Mouse (Mus musculus) ovary, postnatal 36 days (tissue): ENCODE data around the gene Fkbp4.
"Not testable (repeated sequence)": the region's sequence is repeated elsewhere in the genome, so short reads cannot be mapped to it uniquely, and the experiment has no call there.

Experiments
- DNase-seq: peaks from one replicate; pipeline ENCODE4 v3.0.0; 2022; ENCODE audit warnings: low spot score, mixed read lengths

Fkbp4 gene

GRCm38 (mm10) chr6:128397574-128398261, 40.8 kb downstream of the Fkbp4 start:
- no peak for DNase-seq

DNA sequence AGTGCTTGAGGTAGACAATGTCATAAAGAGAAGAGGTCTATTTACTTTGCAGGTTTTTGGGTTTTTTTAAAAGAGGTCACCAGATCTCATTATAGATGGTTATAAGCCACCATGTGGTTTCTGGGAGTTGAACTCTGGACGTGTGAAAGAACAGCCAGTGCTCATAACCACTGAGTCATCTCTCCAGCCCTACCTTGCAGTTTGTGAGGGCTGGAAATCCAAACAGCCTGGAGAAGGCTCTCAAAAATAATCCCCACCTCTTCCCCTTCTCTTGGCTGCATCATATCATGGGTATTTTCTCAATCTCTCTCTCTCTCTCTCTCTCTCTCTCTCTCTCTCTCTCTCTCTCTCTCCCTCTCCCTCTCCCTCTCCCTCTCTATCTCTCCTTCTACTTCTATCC, 47.8 kb downstream of the Fkbp4 start:
- DNase-seq: no peak

DNA sequence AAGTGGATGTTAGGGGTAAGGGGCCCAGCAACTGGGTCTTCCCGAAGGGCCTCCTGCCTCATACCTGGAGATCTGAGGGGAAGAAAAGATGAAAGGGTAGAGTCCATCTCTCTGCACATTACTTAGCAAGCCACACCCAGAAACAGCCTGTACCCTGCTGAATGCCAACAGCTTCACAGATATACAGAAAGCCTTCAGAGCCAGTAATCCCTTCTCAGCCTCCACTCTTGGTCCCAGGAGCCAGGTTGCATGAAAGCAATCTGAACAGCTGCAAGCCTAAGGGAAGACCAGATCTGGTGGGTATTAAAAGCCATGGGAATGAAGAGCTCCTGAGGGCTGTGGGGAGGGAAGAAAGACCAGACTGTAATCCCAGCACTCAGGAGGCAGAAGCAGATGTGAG, 49.3 kb downstream of the Fkbp4 start:
- DNase-seq: no peak

GRCm38 (mm10) chr6:128385026-128385425, 53.5 kb downstream of the Fkbp4 start:
- no peak for DNase-seq

DNA sequence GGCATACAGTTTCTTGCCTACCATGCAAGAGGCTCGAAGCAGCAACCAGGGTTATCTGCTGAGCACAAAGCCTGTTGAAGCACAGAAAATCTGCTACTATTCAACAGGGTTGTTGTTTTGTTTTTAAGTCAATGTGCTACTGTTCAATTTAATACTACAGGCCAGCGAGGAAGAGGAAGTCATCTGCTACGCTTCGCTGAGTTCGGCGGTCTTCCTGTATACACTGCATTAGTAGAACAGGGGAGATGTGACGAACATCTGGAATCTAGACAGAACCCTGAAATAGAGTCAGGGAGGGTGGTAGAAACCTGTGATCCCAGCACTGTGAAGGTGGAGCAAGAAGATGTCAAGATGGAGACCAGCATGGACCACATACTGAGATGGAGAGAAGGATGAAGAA, 54.7 kb downstream of the Fkbp4 start:
- no peak for DNase-seq

GRCm38 (mm10) chr6:128381254-128381653, 57.2 kb downstream of the Fkbp4 start:
- DNase-seq: no peak

- DNase-seq: not testable (repeated sequence)
Observed at GRCm38 (mm10) chr6:128380594-128381167, 57.8 kb downstream of the Fkbp4 start.
